Mouse (Mus musculus): Measurements from ENCODE around the gene Myh10. TPM values are rescaled to one million over a fixed set of nuclear protein-coding genes. Genes with fewer than 3 reads are reported as not detected.

The Myh10 gene
- polyA plus RNA-seq, 2 experiments = 14.9 to 28.4 TPM

- TF ChIP-seq EP300 (IDR thresholded peaks at IDR 0.05; ENCODE audit: low read depth) (no peak), CTCF (IDR thresholded peaks at IDR 0.05; ENCODE audit: low read depth) (no peak)
- H3K4me1 ChIP-seq (replicated peaks; ENCODE audit: control insufficient read depth in 2 of 2, insufficient read depth in 2 of 2, low read length in 1 of 2) = no peaks in the 10 kb centered on the region
- H3K9ac ChIP-seq (replicated peaks) = no peak overlapping the region
- peaks cover 2% of the 10 kb centered on the region for H3K36me3 ChIP-seq (replicated peaks; ENCODE audit: control insufficient read depth, insufficient read depth, low read depth)
- WGBS (ENCODE audit: insufficient replicate concordance) = 76% methylated on average over 16 of the region's 16 CpGs
- H3K9me3 ChIP-seq (ENCODE audit: control insufficient read depth, low read length) = no peaks in the 10 kb centered on the region
- no peak overlapping the region for H3K4me3 ChIP-seq (ENCODE audit: insufficient read depth in 1 of 2, low read depth in 2 of 2, low read length in 2 of 2)
- ATAC-seq (ENCODE audit: insufficient read depth) (no peak), DNase-seq (ENCODE audit: low read depth in 3 of 3, low spot score in 3 of 3) (no peak)
- no peak overlapping the region for H3K27ac ChIP-seq
- no peaks in the 10 kb centered on the region for H3K27me3 ChIP-seq (ENCODE audit: control insufficient read depth, insufficient read depth, low read length)
- no peak overlapping the region for H3K4me2 ChIP-seq (ENCODE audit: low read depth)
These were observed 25.9 kb downstream of the Myh10 start for GRCm38 (mm10) chr11:68717171-68717840.

GRCm38 (mm10) chr11:68719096-68719648 is 27.8 kb downstream of the Myh10 start:
- TF ChIP-seq EP300 (IDR thresholded peaks at IDR 0.05; ENCODE audit: low read depth) (no peak), CTCF (IDR thresholded peaks at IDR 0.05; ENCODE audit: low read depth) (no peak)
- Histone ChIP-seq H3K9ac (replicated peaks) (no peak overlapping the region), H3K27ac (no peak overlapping the region), H3K9me3 (ENCODE audit: control insufficient read depth, low read length) (no peaks in the 10 kb centered on the region), H3K36me3 (replicated peaks; ENCODE audit: control insufficient read depth, insufficient read depth, low read depth) (peaks cover 2% of the 10 kb centered on the region), H3K27me3 (ENCODE audit: control insufficient read depth, insufficient read depth, low read length) (no peaks in the 10 kb centered on the region), H3K4me2 (ENCODE audit: low read depth) (no peak overlapping the region), H3K4me3 (ENCODE audit: insufficient read depth in 1 of 2, low read depth in 2 of 2, low read length in 2 of 2) (no peak overlapping the region), H3K4me1 (replicated peaks; ENCODE audit: control insufficient read depth in 2 of 2, insufficient read depth in 2 of 2, low read length in 1 of 2) (no peaks in the 10 kb centered on the region)
- ATAC-seq (ENCODE audit: insufficient read depth) (no peak), DNase-seq (ENCODE audit: low read depth in 3 of 3, low spot score in 3 of 3) (no peak)
- WGBS (ENCODE audit: insufficient replicate concordance) = 76% methylated on average over 4 of the region's 4 CpGs

GRCm38 (mm10) chr11:68719774-68720173 is 28.4 kb downstream of the Myh10 start:
- DNase-seq (ENCODE audit: low read depth in 3 of 3, low spot score in 3 of 3) (no peak), ATAC-seq (ENCODE audit: insufficient read depth) (no peak)
- Histone ChIP-seq H3K27ac (no peak overlapping the region), H3K4me2 (ENCODE audit: low read depth) (no peak overlapping the region), H3K4me1 (replicated peaks; ENCODE audit: control insufficient read depth in 2 of 2, insufficient read depth in 2 of 2, low read length in 1 of 2) (no peaks in the 10 kb centered on the region), H3K36me3 (replicated peaks; ENCODE audit: control insufficient read depth, insufficient read depth, low read depth) (peaks cover 2% of the 10 kb centered on the region), H3K9me3 (ENCODE audit: control insufficient read depth, low read length) (no peaks in the 10 kb centered on the region), H3K4me3 (ENCODE audit: insufficient read depth in 1 of 2, low read depth in 2 of 2, low read length in 2 of 2) (no peak overlapping the region), H3K9ac (replicated peaks) (no peak overlapping the region), H3K27me3 (ENCODE audit: control insufficient read depth, insufficient read depth, low read length) (no peaks in the 10 kb centered on the region)
- TF ChIP-seq CTCF (IDR thresholded peaks at IDR 0.05; ENCODE audit: low read depth) = no peak
- TF ChIP-seq EP300 (IDR thresholded peaks at IDR 0.05; ENCODE audit: low read depth) = no peak
- 67% methylated on average over 5 of the region's 5 CpGs for WGBS (ENCODE audit: insufficient replicate concordance)

GRCm38 (mm10) chr11:68724117-68724516 is 32.8 kb downstream of the Myh10 start:
- no peak overlapping the region for H3K27ac ChIP-seq
- ATAC-seq (ENCODE audit: insufficient read depth) = no peak
- H3K4me1 ChIP-seq (replicated peaks; ENCODE audit: control insufficient read depth in 2 of 2, insufficient read depth in 2 of 2, low read length in 1 of 2) = no peaks in the 10 kb centered on the region
- H3K9ac ChIP-seq (replicated peaks) = no peak overlapping the region
- no peaks in the 10 kb centered on the region for H3K27me3 ChIP-seq (ENCODE audit: control insufficient read depth, insufficient read depth, low read length)
- peak in 1 of 3 experiments; percentile 20 for DNase-seq (ENCODE audit: low read depth in 3 of 3, low spot score in 3 of 3)
- H3K36me3 ChIP-seq (replicated peaks; ENCODE audit: control insufficient read depth, insufficient read depth, low read depth) = peaks cover 2% of the 10 kb centered on the region
- no peaks in the 10 kb centered on the region for H3K9me3 ChIP-seq (ENCODE audit: control insufficient read depth, low read length)
- peak; percentile 83 for TF ChIP-seq CTCF (IDR thresholded peaks at IDR 0.05; ENCODE audit: low read depth)
- no peak for TF ChIP-seq EP300 (IDR thresholded peaks at IDR 0.05; ENCODE audit: low read depth)
- H3K4me2 ChIP-seq (ENCODE audit: low read depth) = no peak overlapping the region
- no peak overlapping the region for H3K4me3 ChIP-seq (ENCODE audit: insufficient read depth in 1 of 2, low read depth in 2 of 2, low read length in 2 of 2)

- no peak overlapping the region for H3K9ac ChIP-seq (replicated peaks)
- H3K4me1 ChIP-seq (replicated peaks; ENCODE audit: control insufficient read depth in 2 of 2, insufficient read depth in 2 of 2, low read length in 1 of 2) = no peaks in the 10 kb centered on the region
- ATAC-seq (ENCODE audit: insufficient read depth) = no peak
- H3K9me3 ChIP-seq (ENCODE audit: control insufficient read depth, low read length) = no peaks in the 10 kb centered on the region
- no peak overlapping the region for H3K27ac ChIP-seq
- WGBS (ENCODE audit: insufficient replicate concordance) = 83% methylated on average over 3 of the region's 3 CpGs
- no peak overlapping the region for H3K4me2 ChIP-seq (ENCODE audit: low read depth)
- no peak for TF ChIP-seq EP300 (IDR thresholded peaks at IDR 0.05; ENCODE audit: low read depth)
- TF ChIP-seq CTCF (IDR thresholded peaks at IDR 0.05; ENCODE audit: low read depth) = peak; percentile 43
- no peaks in the 10 kb centered on the region for H3K27me3 ChIP-seq (ENCODE audit: control insufficient read depth, insufficient read depth, low read length)
- DNase-seq (ENCODE audit: low read depth in 3 of 3, low spot score in 3 of 3) = no peak
- no peak overlapping the region for H3K4me3 ChIP-seq (ENCODE audit: insufficient read depth in 1 of 2, low read depth in 2 of 2, low read length in 2 of 2)
- H3K36me3 ChIP-seq (replicated peaks; ENCODE audit: control insufficient read depth, insufficient read depth, low read depth) = no peaks in the 10 kb centered on the region
These were observed 37.3 kb downstream of the Myh10 start for GRCm38 (mm10) chr11:68728693-68729092.

Measured in liver, embryonic 14.5 days (tissue).